Mouse (Mus musculus) left cerebral cortex, adult 9 months (tissue): ENCODE data around the gene Prkag2.

Experiments used
- DNase-seq, 2 experiments: peaks; one replicate each; pipeline ENCODE4 v3.0.0; 2022; ENCODE audit warnings: low spot score in 2 of 2

Prkag2 gene

DNA sequence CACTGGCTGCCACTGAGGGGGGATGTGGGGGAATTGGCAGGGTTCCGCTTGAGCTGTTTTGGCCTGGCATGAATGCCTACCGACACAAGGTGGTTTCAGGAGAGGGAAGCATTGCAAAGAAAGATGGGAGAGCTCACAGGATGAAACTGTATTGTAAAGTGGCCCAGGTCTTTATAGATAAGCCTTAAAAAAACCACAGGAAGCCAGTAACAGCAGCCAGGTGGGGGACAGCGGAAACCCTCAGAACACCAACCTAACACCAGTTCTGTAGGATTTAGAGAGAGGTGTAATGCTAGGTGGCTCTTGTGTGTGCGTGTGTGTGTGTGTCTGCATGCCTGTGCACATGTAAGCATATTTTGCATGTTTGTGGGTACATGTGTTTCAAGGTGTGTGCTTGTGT is 101.1 kb downstream of the Prkag2 start:
- DNase-seq = no peak

DNA sequence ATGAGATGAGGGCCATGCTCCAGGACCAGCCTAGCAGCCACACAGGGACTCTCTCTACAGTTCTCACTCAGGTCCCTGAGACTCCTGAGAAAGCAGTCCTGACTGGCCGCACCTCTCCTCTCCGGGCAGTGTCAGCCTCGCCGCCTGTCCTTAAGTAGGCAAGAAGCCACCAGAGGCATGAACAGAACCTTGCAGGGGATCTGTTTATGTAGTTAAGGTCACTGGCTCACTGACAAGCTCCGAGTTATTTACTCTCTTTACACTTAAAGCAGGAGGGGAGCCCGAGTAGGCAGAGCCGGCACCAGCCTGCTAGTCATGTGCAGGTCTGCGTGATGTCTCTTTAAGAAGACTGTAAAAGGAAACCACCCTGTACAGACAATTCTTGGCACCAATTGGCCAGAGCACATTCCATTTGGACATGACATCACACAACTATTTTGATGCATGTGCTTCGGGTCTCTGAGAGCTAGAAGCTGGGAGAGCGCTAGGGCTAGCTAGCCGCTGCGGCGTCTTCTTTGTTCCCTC is 104.8 kb downstream of the Prkag2 start:
- DNase-seq = peak in 1 of 2 experiments; percentile 79

DNA sequence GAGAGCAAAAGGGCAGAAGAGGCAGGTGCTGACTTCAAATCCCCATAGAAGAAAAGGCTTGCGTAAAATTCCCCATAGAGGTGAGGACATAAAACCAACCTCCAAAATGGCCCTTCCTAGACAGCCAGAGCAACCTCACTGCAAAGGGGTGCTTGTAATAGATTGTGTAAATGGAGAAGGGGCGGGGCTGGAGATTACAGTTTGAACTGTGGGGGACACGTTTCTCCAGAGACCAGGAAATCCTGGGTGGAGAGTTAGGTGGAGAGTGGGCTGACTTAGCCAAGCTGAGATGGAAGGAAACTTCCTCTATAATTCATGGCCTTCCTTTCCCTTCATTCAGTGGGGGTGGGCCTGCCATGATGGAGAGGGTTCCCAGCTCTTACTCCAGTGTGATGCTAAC is 107.3 kb downstream of the Prkag2 start:
- DNase-seq = no peak

DNA sequence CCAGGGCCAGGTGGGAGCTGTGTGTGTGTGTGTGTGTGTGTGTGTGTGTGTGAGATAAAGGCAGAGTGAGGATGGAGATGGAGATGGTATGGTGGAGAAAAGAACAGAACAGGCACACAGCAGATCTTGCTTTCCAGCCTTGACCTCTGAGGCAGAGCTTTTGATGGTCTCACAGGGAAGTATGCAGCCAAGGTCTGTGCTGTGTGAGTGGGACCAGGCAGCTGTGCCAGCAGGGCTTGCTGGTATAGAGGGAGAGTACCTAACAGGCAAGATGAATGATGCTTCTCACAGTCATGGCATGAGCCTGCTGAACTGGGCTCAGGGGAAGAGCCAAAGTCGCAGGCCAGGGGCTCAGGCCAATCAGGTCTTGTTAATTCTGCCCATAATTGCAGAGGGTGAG is 108.9 kb downstream of the Prkag2 start:
- DNase-seq = no peak

DNA sequence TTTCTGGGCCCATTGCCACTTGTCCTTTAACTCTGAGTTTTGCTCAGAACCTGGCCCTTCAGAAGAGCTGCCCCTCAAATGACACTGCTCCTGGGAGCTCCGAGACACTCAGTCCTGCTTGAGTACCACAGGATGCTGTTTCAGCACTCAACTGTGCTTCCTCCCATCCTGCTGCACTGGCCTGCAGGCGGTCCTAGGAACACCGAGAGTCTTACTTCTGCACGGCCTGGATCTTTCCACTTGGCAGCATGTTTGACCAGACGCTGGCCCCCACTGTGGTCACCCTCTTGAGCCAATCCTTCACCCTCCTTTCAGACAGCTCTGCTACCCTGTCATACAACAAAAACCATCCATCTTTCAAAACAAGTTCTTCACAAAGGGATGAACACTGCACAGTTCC is 110.0 kb downstream of the Prkag2 start:
- DNase-seq = no peak

- DNase-seq = peak in 1 of 2 experiments; percentile 33
These were observed 110.8 kb downstream of the Prkag2 start for GRCm38 (mm10) chr5:24989683-24990082.

- DNase-seq = no peak
These were observed 113.5 kb downstream of the Prkag2 start for GRCm38 (mm10) chr5:24986956-24987355.

GRCm38 (mm10) chr5:24986204-24986940 is 114.1 kb downstream of the Prkag2 start:
- peak in 1 of 2 experiments; percentile 32 for DNase-seq

DNA sequence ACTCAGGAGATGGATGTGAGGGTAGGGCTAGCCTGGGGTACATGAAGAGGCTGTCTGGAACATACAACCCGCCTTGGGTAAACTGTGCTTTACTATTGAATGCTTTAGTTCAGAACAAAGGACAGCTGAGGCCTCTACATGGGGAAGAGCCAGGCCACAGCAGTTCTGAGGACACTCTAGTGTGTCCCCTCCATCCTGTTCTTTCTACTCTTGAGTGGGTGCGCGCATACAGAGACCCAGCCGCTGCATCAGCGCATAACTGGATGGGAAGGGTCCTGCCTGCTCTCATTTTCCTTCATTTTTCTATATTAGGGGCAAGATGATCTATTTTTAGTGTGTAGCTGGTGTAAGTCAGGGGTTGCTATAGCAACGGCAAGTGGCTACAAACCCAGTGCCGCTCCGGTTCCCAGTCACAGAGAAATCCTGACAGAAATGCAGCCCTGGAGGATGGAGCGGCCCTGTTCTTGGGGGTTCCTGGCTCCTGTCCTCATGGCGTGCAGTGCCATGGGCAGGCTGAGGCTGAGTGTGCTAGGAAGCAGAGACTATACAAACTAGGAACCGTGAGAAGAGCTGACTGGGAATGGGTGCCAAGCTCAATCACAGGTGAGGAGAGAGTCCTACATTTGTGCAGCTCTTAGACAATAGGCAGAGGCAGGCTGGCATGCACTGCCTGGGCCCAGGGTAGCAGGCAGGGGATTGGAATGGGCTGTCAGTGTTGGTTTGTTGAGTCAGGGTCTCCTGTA is 114.8 kb downstream of the Prkag2 start:
- DNase-seq = peak; percentile 71 to 78

GRCm38 (mm10) chr5:24984157-24984556 is 116.3 kb downstream of the Prkag2 start:
- no peak for DNase-seq

GRCm38 (mm10) chr5:24983539-24983938 is 116.9 kb downstream of the Prkag2 start:
- DNase-seq = peak in 1 of 2 experiments; percentile 50

- no peak for DNase-seq
These were observed 118.2 kb downstream of the Prkag2 start for GRCm38 (mm10) chr5:24982258-24982657.

DNA sequence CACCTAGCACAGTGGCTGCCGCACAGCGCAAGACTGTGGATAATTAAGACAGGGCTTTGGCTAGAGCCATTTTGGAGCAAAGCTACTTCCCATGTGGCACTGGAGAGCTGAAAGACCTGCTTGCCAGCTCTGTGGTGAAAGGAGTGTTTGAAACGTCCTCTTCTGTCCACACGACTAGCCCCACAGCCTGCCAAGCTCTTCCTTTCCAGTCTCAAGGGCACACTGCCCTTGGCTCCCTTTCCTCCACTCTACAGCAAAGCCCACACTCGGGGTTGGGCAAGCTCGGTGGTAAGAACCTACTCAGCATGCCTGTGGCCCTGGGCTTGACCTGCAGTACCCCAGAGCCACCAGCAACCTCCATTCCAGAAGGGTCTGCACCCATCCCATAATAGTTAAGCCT is 118.7 kb downstream of the Prkag2 start:
- DNase-seq = peak in 1 of 2 experiments; percentile 22

DNA sequence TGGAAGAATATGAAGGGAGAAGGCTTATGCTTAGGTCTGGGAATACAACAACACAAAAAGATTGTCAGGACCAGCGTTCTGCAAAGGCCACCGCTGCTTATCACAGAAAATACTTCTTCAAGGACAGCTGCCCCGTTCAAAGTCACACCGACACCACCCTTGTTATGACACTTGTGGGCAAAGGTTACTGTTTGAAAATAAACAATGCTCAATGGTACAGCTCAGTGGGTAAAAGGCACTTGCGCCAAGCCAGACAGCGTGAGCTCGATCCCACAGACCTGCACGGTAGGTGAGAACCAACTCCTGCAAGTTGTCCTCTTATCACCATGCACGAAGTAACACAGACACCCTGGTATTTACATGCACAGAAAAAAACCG is 120.5 kb downstream of the Prkag2 start:
- DNase-seq = no peak

DNA sequence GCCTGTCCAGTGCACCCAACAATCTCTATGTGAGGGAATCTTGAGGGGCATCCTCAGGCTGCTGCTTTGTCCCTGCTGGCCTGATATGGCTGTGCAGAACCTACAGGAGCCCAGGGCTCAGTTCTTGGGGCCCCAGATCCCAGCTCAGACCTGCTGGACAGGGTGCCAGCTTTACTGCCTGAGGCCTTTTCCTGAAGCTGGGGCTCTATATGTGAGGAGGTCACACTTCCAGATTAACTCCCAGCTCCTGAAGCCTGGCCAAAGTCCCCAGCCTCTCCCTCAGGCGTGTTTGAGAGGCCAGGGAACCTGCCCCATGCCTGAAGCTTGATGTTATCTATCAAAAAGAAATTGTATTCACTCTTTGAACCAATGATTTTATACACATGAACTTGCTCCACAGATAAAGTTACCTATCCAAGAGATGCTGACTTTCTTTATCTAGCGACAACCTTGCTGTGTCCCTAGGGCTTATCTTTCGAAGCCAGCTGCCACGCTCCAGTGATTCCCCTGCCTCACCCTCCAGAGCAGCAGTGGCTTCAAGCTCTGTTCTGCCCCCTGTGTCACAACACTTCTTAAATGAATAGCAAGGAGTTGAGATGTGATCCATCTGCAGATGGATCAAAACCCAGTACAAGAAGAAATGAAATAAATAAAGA is 121.0 kb downstream of the Prkag2 start:
- no peak for DNase-seq

DNA sequence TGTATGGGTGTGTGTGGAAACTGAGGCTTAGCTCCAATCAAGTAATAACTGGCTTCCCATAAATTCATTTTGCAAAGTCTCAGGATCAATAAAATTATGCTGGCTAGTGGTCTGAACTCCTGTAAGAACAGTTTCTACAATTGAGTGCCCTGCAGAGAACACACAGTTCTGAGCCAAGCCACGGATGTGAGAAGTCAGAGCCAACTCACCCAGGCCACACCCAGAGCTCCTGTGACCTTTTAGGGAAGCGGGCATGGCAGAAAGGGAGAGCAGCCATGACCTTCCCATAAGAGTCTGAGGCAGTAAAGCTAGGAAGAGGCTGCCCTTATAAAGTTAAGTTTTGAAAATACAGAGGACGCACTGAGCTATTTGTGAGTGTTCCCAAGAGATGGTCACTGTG is 123.5 kb downstream of the Prkag2 start:
- no peak for DNase-seq

DNA sequence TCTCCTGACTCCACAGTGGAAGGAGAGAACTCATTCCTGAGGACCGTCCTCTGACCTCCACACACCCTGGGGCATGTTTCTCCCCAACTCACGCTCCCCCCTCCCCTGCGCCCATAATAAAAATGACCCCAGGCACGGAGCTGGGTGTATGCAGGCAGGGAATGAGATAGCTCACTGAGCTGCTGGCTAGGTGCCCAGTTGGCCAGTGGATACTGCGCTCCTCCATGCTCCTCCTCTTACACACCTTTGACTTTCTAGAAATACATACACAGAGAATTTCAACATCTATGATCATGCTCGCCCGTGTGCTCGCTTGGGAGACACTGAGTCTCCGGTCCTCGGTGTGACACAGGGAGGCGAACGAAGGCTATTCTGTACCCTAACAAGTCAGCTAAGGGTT is 124.2 kb downstream of the Prkag2 start:
- no peak for DNase-seq

GRCm38 (mm10) chr5:24975100-24975499 is 125.3 kb downstream of the Prkag2 start:
- DNase-seq = no peak

- DNase-seq = no peak
These were observed 126.7 kb downstream of the Prkag2 start for GRCm38 (mm10) chr5:24973672-24974225.

GRCm38 (mm10) chr5:24973228-24973627 is 127.2 kb downstream of the Prkag2 start:
- no peak for DNase-seq

DNA sequence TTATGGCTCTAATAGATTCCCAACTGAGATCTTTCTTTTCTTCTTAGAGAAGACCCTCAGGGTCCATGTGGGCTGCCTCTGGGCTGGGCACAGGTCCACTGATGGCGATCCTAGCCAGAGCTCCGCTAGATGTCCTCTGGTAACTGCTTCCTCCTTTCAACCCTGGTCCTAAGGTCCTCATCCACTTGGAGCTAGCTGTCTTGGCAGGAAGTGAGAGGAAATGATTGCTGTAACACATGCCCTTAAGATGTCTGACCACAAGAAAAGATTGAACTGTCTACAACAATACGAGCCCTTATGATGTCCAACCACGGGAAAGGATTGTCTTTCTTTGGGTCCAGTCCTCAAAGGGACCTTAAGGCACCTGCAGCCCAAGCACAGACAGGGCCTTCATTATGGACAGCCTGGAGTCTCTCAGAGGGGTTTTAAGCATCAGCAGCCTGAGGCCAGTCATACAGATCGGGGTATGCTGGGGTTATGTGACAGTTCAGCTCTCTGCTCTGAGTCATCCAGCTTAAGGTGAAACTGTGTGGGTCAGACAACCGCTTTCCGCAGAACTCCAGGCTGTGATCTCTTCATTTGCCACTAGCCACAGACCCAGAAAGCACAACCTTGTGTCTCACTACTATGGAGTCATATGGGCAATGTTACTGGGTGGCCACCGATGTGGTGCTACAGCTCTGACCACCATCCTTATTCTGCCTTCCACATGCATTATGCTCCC is 129.7 kb downstream of the Prkag2 start:
- DNase-seq = no peak
